Mouse (Mus musculus) mature B cell (primary cell): ENCODE data around the gene Cebpz.

ENCODE experiments used
- in situ Hi-C: fragments of 300-500 bp; cut with MboI; formaldehyde crosslinking; loops from 2 replicates; pipeline ENCODE4 v1.14.3; 2019

Gene Cebpz

DNA sequence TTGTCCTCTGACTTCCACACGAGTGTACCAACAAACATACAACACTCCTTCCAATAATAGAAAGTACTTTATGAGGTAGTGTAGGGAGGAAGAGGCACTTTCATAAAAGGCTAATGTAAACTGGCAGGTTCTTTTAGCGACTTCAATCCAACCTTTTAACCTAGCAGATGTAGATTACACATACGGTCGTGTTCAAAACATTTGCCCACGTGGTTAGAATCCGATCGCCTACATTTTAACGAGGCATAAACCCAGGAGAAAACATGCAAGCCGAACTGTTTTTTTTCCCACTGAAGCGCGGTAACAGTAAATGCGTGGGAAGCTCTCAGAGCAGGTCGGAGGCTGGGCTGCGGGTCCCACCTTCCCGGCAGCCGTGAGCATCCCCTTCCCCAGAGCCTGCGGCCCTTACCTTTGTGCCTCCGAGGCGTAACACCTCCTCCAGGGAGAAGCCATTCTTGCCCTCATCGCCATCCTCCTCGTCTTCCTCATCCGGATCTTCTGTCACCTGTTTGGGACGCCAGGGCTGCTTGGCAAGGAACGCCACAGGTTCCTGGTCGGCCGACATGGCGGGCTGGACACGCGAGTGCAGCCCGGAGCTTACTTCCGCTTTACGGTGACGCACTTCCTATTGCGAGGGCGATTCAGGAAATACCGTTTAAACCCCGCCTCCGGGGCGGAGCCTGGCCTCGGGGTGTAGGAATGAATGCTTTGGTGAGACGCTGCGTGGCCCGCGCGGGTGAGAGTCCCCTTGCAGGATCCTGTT is at the start of gene Cebpz, which contains the start of gene Ndufaf7:
Gene Cebpz (minus strand): TSS at position 601 of the 763 bp plus-strand sequence.
Gene Ndufaf7 (plus strand): TSS at position 671 of the 763 bp plus-strand sequence.
- in situ Hi-C loops, result no loop called here

DNA sequence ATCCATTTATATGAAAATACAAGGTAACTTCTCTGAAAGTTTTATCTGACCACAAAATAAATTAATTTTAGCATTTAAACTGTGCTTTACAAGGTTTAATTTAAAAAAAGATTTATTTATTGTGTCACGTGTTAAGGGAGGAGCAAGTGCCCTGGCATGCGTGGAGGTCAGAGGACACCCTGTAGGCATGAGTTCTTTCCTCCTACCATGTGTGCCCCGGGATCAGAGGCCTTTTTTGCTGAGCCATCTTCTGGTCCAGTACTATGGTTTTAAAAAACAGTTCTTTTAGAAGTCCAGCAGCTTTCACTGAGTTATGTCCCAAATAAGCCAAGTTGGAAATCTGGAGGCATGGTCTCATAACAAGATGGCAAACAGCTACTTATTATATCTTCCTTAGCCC is 46.9 kb upstream of the Cebpz start:
- in situ Hi-C loops, result no loop called here

DNA sequence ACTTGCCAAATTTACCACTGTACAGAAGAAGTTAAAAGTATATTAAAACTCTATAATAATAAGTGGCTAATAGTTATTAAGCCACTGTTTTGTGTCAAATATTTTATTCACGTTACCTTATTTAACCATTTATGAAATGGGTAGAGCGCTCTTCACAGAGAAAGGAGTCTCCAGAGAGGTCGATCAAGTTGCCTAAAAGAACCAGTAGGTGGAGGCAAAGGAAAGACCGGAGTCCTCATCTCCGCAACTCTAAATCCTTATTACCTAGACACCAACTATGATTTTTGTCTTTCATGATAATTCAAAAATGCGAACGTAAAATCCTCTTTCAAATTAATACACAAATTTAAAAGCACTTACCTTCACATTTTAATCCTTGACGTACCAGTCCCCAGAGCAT is 46.3 kb upstream of the Cebpz start:
- in situ Hi-C loops, result no loop called here

DNA sequence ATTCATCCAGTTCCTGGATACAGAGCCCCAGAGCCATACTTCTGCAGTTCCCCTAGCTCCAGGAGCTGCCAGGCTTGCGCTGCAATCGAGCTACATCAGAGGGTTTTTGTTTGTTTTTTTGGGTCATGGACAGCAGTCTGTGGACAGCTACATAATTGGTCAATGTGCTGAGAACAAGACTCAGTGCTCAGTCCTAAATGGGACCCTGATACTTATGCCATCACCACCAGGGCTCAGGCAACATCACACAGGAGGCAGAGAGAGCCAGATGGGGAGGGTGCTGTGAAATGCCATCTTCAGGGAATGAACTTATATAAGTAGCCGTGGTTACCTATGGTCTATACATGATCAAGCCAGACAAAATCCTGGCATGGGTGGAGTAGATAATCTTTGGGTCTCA is 31.6 kb upstream of the Cebpz start:
- in situ Hi-C loops, result no loop called here

DNA sequence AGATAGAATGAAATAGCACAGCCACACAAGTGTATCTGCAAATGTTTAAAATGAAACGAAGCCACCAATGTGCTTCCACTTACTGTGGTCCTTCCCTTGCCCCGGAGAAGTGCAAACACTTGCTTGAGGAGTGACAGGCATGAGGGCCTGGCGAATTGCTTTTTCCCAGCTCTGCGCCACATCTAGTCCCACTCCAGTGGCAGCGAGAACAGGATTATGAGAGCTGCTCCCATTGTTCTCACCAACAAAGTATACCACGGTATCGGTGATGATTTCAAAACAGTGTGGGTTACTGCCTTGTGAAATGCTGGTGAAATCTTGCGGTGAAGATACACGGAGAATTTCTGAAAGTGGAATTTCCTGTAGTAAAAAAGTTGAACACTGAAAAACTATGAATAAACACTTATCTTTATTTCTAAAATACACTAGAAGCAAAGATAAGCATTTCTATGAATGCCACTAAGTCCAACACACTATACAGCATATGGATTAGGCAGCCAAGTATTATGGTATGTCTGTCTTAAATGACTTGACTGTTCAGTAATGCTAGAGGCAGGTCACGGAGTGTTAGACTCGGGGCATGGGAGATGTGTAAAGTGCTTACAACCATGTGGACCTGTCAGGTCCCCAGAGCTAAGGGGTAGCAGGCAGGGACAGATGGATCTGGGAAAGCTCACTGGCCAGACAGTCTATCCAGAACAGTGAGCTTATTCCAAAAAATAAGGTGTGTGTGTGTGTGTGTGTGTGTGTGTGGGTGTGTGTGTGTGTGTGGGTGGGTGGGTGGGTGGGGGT is 29.4 kb upstream of the Cebpz start:
- in situ Hi-C loops, result no loop called here

DNA sequence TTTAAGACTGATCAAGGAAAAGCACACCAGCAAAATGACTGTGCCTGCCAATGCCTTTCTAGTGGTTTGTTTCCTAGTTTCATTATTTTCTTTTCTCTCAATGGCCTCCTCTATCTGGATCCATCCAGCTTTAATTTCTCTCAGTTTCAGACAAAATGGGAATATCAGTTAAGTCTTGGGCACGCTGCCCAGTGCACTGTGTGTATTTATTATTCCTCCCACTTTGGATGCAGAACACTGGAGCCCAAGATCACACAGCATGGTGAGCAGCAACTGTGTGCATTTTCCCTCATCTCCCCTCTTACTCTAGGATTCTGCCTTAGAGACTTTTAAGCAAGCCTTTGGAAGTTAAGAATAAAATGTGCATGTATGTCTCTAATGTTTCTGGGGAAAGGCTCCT is 27.5 kb upstream of the Cebpz start:
- in situ Hi-C loops, result no loop called here

DNA sequence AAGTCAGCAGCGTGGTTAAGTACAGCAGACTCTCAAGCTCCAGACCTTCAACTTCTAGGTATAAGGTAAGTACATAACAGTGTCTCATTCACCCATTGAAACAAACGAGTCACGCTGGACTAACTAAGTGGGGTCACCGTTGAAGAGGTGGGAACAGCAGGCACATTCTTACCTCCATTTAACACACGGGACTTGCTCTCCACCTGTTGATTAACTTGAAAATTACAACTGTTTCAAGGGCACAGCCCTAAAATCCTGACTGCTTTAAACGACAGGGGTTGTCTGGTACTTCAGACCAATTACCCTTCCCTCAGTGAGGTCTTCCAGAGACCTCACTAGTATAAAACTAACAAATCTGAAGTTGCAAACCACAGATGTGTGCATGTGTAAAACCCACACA is 22.6 kb upstream of the Cebpz start:
- in situ Hi-C loops, result no loop called here

DNA sequence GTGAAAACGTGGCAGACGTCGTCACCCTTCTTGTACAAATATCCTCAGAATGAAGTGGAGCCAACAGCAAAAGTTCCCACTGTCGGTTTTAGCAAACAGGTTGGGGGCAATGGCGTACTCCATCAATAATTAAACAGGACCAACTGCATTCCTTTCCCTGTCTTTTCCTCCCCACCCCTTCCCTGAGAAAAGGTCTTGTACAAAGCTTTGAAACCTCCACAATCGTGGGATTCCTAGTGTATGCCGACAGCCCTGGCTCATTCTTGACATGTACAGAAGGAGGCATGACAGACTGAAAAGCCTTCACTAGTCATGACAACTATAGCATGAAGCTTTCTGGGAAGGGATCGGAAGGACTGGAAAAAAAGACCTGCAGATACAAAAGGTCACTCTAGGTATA is 16.4 kb upstream of the Cebpz start:
- in situ Hi-C loops, result no loop called here

DNA sequence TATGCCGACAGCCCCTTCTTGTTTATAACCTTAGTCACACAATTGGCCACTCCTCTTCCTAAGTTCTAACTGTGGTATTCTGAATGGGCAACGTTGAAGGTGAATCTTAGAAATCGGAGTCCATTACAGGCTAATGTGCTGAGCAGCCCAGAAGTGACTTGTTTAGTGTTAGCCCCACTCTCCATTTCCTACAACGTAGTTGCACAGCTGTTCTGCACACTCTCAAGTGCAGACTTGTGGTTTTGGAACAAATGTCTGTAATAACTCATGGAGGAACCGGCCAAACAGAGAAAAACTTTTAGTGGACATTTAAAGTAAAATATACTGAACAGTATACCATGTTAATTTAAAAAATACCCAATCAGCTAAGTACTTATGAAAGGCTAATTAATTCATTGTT is 15.2 kb upstream of the Cebpz start:
- in situ Hi-C loops, result no loop called here

DNA sequence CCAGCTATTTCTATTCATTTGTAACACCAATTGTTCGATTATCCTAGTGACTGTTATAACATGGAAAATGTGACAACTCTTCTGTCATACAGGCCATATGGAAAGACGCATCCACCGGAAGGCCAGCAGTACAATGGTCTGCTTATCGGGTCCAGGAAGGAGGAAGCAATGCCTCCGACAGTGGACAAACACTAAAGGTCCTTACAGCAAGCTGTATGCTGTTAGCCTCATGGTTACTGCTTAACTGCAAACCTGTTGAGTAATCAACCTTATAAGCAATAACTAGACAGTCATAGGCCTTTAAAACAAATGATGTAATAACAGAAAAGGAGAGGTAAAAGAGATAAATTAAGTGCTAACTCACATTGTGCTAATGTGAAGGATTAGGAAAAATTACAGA is 14.4 kb upstream of the Cebpz start:
- in situ Hi-C loops, result no loop called here

DNA sequence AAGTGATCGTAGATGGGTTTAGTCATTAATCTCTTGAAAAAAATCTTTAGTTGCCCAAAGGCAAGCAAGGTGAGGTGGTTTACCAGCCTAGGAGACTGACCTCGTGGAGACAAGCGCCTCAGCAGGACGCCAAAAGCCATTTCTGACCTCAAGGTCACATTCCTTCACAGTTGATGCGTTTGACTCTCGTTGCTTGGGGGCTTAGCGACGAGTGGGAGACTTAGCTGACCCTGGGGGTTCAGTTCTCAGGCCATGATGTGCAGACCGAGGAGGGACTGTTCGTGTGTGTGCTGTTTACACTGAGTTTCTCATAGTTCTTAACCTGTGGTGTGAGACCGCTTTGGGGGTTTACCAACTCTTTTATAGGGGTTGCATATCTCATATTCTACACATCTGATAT is 5.7 kb upstream of the Cebpz start:
- in situ Hi-C loops, result no loop called here

DNA sequence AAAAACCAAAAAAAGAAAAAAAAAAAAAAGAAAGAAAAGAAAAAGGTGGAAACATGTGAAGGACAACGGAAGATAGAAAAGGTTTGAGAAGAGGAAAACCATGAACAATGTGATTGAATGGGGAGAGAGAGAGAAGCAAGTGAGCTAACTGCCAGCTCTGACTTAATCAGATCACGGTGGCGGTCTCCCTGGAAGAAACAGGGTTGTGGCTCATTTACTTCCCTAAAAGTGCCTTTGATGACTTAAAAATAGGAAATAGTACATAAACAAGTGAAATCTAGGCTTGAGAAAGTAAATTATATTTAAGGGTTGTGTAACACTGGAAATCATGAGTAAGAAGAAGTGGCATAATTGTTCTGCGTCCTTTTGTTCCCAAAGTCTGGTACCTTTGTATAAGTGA is 2.1 kb upstream of the Cebpz start:
- in situ Hi-C loops, result no loop called here

DNA sequence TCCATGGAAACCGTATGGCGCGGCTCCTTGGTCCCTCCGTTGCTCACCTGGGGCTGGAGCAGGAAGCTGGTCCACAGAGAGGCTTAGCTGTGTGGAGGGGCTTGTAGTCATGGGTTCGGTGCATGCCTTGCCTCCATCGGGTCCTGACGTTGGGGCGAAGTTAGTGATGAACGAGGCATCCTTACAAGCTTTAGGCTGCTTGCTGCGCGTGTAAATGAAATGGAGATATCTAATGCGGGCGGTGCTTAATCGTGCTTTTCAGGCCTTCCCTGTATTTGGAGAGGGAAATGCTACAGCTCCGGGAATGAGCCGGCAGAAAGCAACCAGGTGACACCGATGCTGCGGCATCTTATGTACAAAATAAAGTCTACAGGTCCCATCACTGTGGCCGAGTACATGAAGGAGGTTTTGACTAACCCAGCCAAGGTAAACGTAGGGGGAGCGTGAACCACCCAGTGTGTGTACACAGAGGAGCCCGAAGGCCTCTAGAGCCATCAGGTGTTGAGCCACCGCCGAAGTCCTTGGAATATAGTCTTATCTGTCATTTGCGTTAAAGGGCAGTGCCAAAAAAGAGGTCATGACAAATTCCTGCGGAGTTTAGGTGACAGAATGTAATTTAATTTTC is 475 bp upstream of the Cebpz start:
- in situ Hi-C loops, result no loop called here

DNA sequence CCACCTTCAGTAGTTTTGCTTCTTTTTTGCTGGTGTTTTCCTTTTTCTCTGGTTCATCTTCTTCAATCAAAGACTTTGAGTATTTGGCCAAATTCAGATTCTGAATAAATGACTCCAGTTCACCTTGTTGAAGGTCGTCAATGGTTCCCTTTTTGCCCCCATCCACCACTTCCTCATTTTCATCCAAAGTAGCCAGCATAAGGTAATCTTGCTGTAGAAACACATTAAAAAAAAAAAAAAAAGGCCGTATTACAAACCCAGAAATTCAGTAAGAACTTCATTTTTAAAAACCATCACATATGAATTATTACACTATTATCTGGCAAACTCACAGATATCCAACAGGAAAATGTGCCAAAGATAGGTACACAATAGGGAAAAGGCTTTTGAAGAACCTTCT is 1.0 kb downstream of the Cebpz start:
- in situ Hi-C loops, result no loop called here

DNA sequence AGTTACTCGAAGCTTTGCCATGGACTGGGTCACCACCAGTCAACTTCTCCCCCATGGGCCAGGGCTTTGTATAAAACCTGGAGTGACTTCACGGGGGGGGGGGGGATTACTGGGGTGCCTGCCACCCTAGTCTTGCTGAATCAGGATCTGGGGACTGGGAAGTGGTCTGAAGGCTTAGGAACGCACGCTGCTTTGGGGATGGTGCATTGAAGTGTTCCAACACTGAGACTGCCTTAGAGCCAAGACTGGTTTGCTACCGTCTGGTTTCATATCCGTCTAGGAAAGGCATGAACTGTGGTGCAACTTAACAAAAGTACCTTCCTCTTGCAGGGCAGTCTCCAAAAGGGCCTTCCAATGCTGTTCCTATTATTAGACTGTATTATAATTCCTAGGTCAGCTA is 19.2 kb downstream of the Cebpz start:
- in situ Hi-C loops, result no loop called here

DNA sequence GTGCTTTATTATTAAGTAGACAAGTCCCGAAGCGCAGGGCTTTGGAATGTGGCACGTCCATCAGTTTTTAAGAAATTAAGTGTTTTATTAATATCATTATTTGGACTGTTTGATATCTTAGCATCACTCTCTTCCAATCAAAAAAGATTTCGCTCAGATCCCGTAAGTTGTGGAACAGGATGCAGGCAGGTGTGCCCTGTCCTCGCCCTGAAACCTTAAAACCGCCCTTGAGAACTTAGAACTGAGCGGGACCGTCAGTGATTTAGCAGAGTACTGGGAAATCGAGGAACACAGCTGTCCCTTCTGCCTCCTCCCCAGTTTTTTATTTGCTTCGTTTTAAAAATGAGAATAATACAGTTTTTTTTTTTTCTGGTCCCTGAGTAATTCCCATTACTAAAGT is 20.0 kb downstream of the Cebpz start:
- in situ Hi-C loops, result no loop called here

DNA sequence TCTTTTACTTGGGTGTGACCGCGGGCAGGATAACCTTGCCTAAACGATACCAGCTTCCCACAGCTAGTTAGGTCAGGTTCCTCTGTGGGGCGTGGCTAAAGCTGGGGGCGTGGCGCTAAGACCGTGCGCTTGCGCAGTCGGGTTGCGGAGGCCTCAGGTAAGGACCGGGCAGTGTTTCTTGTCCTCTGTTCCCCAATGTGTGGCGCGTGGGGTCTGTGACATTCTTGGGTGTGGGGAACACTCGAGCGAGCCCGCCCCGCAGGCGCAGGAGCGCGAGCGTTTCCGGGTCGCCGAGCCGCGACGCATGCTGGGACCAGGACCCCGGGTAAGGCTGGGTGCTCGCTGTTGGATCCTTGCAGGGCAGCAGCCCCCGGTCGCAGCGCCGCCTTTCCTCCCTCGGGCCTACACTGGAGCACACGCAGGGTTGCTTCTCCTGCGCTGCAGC is 20.5 kb downstream of the Cebpz start, which contains the start of gene Cebpzos:
Gene Cebpzos (plus strand): TSS at position 132 of the 445 bp plus-strand sequence.
- in situ Hi-C loops, result no loop called here

DNA sequence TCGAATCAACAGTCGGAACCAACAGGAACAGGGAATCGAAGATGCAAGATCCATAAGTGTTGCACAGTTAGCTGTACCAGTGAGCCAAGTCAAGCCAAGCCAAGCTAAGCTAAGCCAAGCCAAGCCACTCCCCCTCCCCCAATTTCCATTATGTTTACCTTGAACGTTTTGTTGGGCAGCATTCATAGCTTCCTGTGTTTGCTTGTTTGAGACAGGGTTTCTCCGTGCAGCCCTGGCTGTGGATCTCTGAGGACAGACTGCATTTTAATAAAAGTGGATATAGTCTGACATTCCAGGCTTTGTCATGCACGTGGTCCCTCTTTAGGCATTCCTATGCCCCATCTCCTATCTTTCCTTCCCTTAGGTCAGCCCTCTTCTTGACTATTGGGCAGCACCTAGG is 21.1 kb downstream of the Cebpz start:
- in situ Hi-C loops, result no loop called here

DNA sequence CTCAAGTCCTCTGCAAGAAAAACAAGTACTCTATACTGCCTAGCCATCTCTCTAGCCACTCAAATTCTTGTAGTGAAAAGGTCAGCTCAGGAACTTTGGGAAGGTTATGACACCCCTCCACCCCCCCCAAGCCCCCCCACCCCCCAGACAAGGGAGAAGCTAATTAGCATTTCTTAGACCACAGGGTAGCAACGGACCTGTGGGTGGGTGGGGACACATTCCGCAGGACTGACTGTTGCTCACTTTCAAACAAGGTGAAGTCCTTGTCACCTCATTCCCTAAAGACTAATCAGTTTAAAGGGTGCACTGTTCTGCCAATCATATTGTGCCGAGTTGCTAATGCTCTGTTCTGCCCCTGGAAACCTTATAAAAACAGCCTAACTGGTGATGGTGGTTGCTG is 22.9 kb downstream of the Cebpz start:
- in situ Hi-C loops, result no loop called here

DNA sequence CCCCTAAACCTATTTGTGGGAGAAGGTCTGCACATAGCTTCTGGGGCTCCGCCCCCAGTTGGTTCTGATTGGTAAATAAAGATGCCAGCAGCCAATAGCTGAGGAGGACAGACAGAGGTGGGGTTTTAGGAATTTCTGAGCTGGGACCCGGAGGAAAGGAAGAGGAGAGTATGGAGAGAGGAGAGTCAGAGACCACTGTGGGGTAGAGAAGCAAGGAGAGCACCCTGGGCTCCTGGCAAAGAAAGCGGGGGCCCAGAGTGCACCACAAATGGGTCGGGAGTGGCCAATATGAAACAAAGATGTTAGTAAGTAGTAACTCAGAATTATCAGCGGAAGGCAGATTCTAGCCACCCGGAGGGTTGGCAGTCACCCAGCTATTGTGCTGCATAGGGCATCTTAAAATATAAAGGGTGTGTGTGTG is 24.0 kb downstream of the Cebpz start:
- in situ Hi-C loops, result no loop called here

DNA sequence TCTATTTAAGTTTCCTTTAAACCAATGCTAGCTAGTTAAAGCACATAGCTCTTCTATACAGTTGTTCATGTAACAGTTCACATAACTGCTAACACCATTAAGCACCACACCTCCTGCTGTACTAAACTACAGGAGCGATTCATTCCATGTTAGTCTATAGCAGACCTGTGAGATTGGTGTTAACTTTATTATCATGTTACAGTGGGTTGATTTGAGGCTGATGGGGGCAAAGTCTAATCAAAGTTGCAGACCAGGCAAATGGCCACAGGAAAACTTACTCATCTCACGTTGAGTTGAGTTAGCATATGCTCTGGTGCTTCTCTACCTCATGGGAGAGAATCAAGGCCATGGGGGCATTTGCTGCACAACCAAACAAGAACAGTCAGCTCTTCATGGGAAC is 27.5 kb downstream of the Cebpz start:
- in situ Hi-C loops, result no loop called here

DNA sequence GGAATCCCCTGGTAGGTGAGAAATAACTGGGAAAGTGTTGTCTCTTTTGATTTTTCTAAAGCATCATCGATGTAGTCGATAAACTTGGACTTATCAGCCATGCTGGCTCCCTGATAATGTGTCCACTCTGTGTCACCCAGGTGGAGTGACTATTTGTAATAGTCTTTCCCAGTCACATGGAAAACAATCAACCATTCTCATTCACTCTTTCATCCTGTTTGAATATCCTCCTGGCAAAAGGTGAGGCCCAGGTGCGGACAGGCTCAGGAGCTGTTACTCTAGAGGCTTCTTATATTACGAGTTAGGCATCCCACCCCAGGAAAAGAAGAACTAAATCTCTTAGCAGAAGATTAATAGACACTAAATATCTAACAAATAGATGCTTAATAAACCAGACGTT is 30.0 kb downstream of the Cebpz start, which contains the start of gene Sult6b1:
Gene Sult6b1 (minus strand): TSS at position 101 of the 400 bp plus-strand sequence.
- in situ Hi-C loops, result no loop called here

DNA sequence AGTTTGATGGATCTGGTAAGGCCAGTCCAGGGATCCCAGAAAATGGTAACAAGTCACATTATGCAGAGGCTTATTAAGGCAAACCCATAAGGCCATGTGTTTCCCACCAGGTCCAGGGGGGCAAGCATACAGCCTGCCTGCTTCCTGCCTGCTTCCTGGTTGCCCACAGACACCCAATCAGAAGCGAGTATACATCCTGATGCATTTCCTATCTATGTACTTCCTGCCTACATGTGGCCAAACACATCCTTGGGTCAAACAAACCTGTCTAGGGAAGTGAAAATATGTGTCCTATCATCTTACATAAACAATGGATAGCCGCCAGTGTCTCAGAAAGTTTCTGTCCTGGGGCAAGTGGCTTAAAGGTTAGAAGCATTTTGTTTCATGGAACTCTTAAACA is 33.7 kb downstream of the Cebpz start:
- in situ Hi-C loops, result no loop called here
